Mouse (Mus musculus) kidney, postnatal 0 days (tissue): ENCODE data around the gene Gga1. TPM values are rescaled to one million over a fixed set of nuclear protein-coding genes. Genes with fewer than 3 reads are reported as not detected.

ENCODE experiments used
- ATAC-seq: fragments of 200-750 bp; cut with Nextera tagmentation; replicated peaks from 2 replicates; pipeline ENCODE4 v1.8.0; 2017; ENCODE audit warnings: low read depth, moderate number of reproducible peaks, moderate TSS enrichment, moderate library complexity; ENCODE audit not compliant: low FRiP score
- DNase-seq: peaks from one replicate; pipeline ENCODE4 v3.0.0-alpha.2; 2016; ENCODE audit warnings: low spot score
- H3K27ac ChIP-seq: fragments of 300-500 bp; sonication (generic); 2 replicates; pipeline ENCODE4 v1.5.1; 2014; ENCODE audit warnings: mild to moderate bottlenecking
- H3K27me3 ChIP-seq: fragments of 300-500 bp; sonication (generic); 2 replicates; pipeline ENCODE4 v1.6.1; 2014; ENCODE audit warnings: low read length, mixed read lengths; ENCODE audit not compliant: insufficient read depth
- H3K36me3 ChIP-seq: fragments of 300-500 bp; sonication (generic); 2 replicates; pipeline ENCODE4 v1.6.1; 2014; ENCODE audit warnings: low read length, mixed read lengths; ENCODE audit not compliant: insufficient read depth
- H3K4me1 ChIP-seq: fragments of 300-500 bp; sonication (generic); replicated peaks from 2 replicates; pipeline ENCODE4 v1.6.1; 2014; ENCODE audit warnings: antibody characterized with exemption, low read length, mixed read lengths; ENCODE audit not compliant: insufficient read depth
- H3K4me2 ChIP-seq: fragments of 300-500 bp; sonication (generic); 2 replicates; pipeline ENCODE4 v1.6.1; 2014; ENCODE audit warnings: mild to moderate bottlenecking, low read length, moderate library complexity, mixed read lengths
- H3K4me3 ChIP-seq: fragments of 300-500 bp; sonication (generic); replicated peaks from 2 replicates; pipeline ENCODE4 v1.5.1; 2014; ENCODE audit warnings: low read depth, low read length
- H3K9ac ChIP-seq: fragments of 300-500 bp; sonication (generic); 2 replicates; pipeline ENCODE4 v1.6.1; 2014; ENCODE audit warnings: low read depth, low read length
- H3K9me3 ChIP-seq: fragments of 300-500 bp; sonication (generic); replicated peaks from 2 replicates; pipeline ENCODE4 v1.6.1; 2016; ENCODE audit warnings: low read length, inconsistent platforms, mixed read lengths
- CTCF ChIP-seq: IDR thresholded peaks from 2 replicates; pipeline ENCODE4 v1.5.1; 2016; ENCODE audit warnings: antibody characterized with exemption, low read depth, mild to moderate bottlenecking, moderate library complexity
- WGBS: fragments of 180-500 bp; shearing (Covaris S2); extraction: QIAGEN DNeasy Blood & Tissue Kit; methylation state at CpG from one replicate; pipeline ENCODE4 v1.1.7; 2014; 5-methylcytosine and 5-hydroxymethylcytosine counted together
- polyA plus RNA-seq: library from polyadenylated mRNA; unstranded; fragments of >200 nt; fragmentation: Nextera tagmentation; extraction: Ambion mirVana; gene quantifications from 2 replicates; pipeline ENCODE4 v1.2.1, GENCODE M21; 2015

Gene Gga1
- polyA plus RNA-seq, 1 experiment from 2014 or later: 41.5 TPM

- H3K9me3 ChIP-seq: no peaks in the 10 kb centered on the region
- no peak overlapping the region for H3K4me3 ChIP-seq
- ATAC-seq (no peak), DNase-seq (no peak)
- TF ChIP-seq CTCF: no peak
- no peak overlapping the region for H3K4me2 ChIP-seq
- H3K27ac ChIP-seq: peak overlapping the region; percentile 39; the same call in 1 of the 2 replicates
- H3K27me3 ChIP-seq: no peaks in the 10 kb centered on the region
- H3K9ac ChIP-seq: peak overlapping the region; percentile 13; the same call in 1 of the 2 replicates
- 59% methylated on average over 13 of the region's 13 CpGs for WGBS
- peaks cover 27% of the 10 kb centered on the region for H3K36me3 ChIP-seq
- H3K4me1 ChIP-seq: peaks cover 26% of the 10 kb centered on the region
Measured at GRCm38 (mm10) chr15:78894726-78895125, 17.7 kb downstream of the Gga1 start.

GRCm38 (mm10) chr15:78895741-78896140 lies 18.8 kb downstream of the Gga1 start:
- Histone ChIP-seq H3K27ac (no peak overlapping the region), H3K36me3 (peaks cover 24% of the 10 kb centered on the region), H3K4me3 (no peak overlapping the region), H3K4me2 (no peak overlapping the region), H3K4me1 (peaks cover 33% of the 10 kb centered on the region), H3K9me3 (no peaks in the 10 kb centered on the region), H3K27me3 (no peaks in the 10 kb centered on the region), H3K9ac (no peak overlapping the region)
- no peak for ATAC-seq
- WGBS: 70% methylated on average over 2 of the region's 2 CpGs
- no peak for DNase-seq
- no peak for TF ChIP-seq CTCF

GRCm38 (mm10) chr15:78896149-78896548 lies 19.2 kb downstream of the Gga1 start:
- H3K4me1 ChIP-seq: peaks cover 37% of the 10 kb centered on the region
- TF ChIP-seq CTCF: no peak
- 82% methylated on average over 3 of the region's 3 CpGs for WGBS
- H3K9me3 ChIP-seq: no peaks in the 10 kb centered on the region
- DNase-seq (no peak), ATAC-seq (no peak)
- no peak overlapping the region for H3K4me2 ChIP-seq
- 0 out of 2 replicates have a peak overlapping the region, but pooled peaks have one; percentile 13 for H3K27ac ChIP-seq
- no peak overlapping the region for H3K4me3 ChIP-seq
- no peak overlapping the region for H3K9ac ChIP-seq
- peaks cover 24% of the 10 kb centered on the region for H3K36me3 ChIP-seq
- H3K27me3 ChIP-seq: no peaks in the 10 kb centered on the region

- no peak overlapping the region for H3K4me3 ChIP-seq
- no peaks in the 10 kb centered on the region for H3K27me3 ChIP-seq
- TF ChIP-seq CTCF: no peak
- H3K9ac ChIP-seq: no peak overlapping the region
- WGBS: 91% methylated on average over 4 of the region's 4 CpGs
- H3K9me3 ChIP-seq: no peaks in the 10 kb centered on the region
- H3K36me3 ChIP-seq: peaks cover 14% of the 10 kb centered on the region
- no peak overlapping the region; the same call in 1 of the 2 replicates for H3K27ac ChIP-seq
- ATAC-seq (no peak), DNase-seq (no peak)
- H3K4me2 ChIP-seq: no peak overlapping the region
- peaks cover 38% of the 10 kb centered on the region for H3K4me1 ChIP-seq
Measured at GRCm38 (mm10) chr15:78897488-78897887, 20.5 kb downstream of the Gga1 start.

- peaks cover 37% of the 10 kb centered on the region for H3K4me1 ChIP-seq
- TF ChIP-seq CTCF: no peak
- peaks cover 4% of the 10 kb centered on the region; the same call in 1 of the 2 replicates for H3K36me3 ChIP-seq
- H3K9me3 ChIP-seq: no peaks in the 10 kb centered on the region
- H3K4me3 ChIP-seq: no peak overlapping the region
- no peak for ATAC-seq
- H3K27ac ChIP-seq: peak overlapping the region; percentile 51
- peak overlapping the region; percentile 83; the same call in 1 of the 2 replicates for H3K4me2 ChIP-seq
- DNase-seq: peak; percentile 50
- no peak overlapping the region for H3K9ac ChIP-seq
- 48% methylated on average over 6 of the region's 6 CpGs for WGBS
- no peaks in the 10 kb centered on the region for H3K27me3 ChIP-seq
Measured at GRCm38 (mm10) chr15:78898507-78899001, 21.6 kb downstream of the Gga1 start.

- H3K9me3 ChIP-seq: no peaks in the 10 kb centered on the region
- H3K36me3 ChIP-seq: 0 out of 2 replicates have a peak, but pooled peaks cover 5% of the 10 kb centered on the region
- ATAC-seq (no peak), DNase-seq (no peak)
- 1% methylated on average over 16 of the region's 20 CpGs for WGBS
- no peak for TF ChIP-seq CTCF
- H3K27ac ChIP-seq: peak within 1 kb of the TSS; percentile 75
- peak within 1 kb of the TSS; percentile 77 for H3K4me3 ChIP-seq
- H3K4me2 ChIP-seq: peak within 1 kb of the TSS; percentile 83
- H3K9ac ChIP-seq: peak within 1 kb of the TSS; percentile 72
- peaks cover 34% of the 10 kb centered on the region for H3K4me1 ChIP-seq
- H3K27me3 ChIP-seq: no peaks in the 10 kb centered on the region
Measured at GRCm38 (mm10) chr15:78899409-78899739, 22.4 kb downstream of the Gga1 start, which contains the start of gene Gm49510. TSS of gene Gm49510 (plus strand) at chr15:78899667.
